Mouse (Mus musculus): ENCODE results near the gene Lce1b.
A peak's percentile ranks its signal among the peaks of the same experiment; 100 is the strongest.
"Not testable (repeated sequence)": the region's sequence is repeated elsewhere in the genome, so short reads cannot be mapped to it uniquely, and the experiment has no call there.

The Lce1b gene

DNA sequence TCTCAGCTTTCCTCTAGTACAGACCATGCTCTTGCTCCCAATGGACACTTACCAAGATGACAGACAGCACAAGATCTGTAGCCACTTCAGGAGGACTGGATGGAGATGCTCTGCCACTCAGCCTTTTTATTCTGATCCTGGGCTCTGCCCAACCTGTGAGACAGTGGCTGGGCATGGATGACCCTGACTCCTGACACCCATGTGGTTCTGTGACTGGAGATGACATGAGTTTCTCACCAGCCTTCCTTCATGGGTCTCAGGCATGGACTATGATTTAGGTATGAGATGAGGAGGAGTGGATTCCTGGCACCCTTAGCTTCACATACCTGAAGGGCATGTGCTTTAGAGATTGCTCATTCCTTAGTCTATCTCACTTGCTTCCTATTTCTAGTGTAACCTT lies at the start of gene Lce1b:
Gene Lce1b, minus strand, starts transcription at position 101 of the 400 bp plus-strand sequence.
- DNase-seq (ENCODE audit: low read depth): no peak

DNA sequence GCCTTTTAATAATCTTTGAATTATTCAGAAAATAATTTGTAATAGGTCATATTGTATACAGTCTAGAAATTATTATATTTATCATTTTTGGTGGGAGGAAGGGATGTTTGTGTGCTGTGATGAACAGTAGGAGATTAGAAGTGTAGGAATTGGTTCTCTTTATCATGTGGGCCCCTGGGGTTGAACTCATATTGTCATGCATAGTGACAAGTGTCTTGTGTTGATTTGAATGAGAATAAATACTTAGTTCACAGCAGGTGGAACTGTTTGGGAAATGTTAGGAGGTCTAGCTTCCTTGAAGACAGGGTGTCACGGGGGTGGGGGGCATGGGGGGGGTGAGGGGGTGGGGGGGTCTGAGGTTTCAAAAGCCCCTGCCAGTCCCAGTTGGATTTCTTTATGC lies 37.9 kb upstream of the Lce1b start:
- DNase-seq (ENCODE audit: low read depth): no peak

DNA sequence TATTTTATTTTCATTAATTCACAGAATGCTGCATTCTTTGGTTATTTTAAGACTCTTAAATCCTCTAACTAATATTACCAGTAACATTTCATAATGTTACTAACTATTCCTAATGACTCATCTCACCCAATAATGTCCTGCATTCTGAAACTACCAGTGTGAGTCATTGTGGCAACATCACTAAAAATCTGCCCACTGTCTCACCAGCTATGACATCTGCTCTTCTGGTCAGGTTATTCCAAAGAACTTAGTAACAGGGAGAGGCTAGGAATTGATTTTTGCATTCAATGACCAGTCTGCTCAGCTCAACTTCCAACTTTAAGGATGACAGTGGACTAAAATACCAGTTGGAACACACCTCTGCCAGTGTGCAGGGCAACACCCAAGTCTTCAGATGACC lies 35.0 kb upstream of the Lce1b start:
- peak; percentile 11 for DNase-seq (ENCODE audit: low read depth)

DNA sequence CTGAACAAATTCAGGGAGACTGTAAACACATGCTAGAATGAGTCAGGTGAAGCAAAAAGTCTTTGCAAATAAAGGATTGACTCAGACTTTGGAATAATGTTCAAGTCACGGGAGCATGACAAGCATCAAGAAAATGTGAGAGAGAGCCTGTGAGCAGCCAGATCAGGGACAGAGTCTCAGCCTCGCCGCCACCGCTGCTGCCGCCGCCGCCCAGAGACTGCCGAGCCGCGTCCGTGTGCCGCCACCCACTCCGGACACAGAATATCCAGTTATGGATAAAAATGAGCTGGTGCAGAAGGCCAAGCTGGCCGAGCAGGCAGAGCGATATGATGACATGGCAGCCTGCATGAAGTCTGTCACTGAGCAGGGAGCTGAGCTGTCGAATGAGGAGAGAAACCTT lies 32.4 kb upstream of the Lce1b start:
- not testable (repeated sequence) for DNase-seq (ENCODE audit: low read depth)

DNA sequence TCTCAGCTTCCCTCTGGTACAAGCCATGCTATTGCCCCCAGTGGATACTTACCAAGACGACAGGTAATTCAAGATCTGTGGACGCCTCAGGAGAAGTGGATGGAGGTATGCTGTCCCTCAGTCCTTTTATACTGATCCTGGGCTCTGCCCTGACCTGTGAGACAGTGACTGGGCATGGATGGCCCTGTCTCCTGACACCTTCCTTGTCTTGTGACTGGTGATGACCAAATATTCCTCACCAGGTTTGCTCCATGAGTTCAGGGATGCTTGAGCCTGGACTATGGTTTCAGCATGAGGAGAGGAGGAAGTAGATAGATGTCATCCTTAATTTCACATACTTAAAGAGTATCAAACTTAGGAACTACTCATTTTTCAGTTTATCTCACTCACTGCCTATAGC lies 30.4 kb upstream of the Lce1b start, which contains the start of gene Lce1d:
Gene Lce1d, minus strand, starts transcription at position 101 of the 400 bp plus-strand sequence.
- DNase-seq (ENCODE audit: low read depth): no peak

DNA sequence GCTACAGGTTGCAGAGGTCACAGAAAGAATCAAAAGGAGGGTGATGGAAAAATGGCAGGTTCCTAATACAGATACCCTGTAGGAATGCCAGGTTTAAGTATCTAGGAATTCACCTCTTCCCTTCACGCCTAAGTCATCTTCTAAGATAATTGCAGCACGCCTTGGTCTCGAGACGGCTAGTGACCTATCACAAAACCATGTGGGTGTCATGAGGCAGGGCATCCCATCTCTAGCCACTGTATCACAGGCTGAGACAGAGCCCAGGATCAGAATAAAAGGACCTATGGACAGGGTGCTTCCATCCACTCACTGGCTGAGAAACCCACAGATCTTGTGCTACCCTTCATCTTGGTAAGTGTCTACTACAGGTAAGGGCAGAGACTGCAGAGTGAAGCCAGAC lies 22.2 kb upstream of the Lce1b start, which contains the start of gene Lce1c:
Gene Lce1c, plus strand, starts transcription at position 301 of the 400 bp plus-strand sequence.
- DNase-seq (ENCODE audit: low read depth): no peak

DNA sequence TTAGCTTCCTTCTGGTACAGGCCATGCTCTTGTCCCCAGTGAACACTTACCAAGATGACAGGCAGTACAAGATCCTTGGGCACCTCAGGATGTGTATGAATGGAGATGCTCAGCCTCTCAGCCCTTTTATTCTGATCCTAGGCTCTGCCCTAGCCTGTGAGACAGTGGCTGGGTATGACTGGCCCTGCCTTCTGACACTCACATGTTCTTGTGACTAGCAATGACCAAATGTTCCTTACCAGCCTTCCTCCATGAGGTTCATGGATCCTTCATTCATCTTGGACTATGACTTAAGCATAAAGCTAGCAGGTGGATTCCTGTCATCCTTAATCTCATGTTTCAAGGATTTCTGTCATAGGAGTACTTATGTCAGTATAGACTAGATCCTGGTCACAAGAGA lies 13.5 kb upstream of the Lce1b start, which contains the start of gene Lce1a2:
Gene Lce1a2, minus strand, starts transcription at position 101 of the 400 bp plus-strand sequence.
- DNase-seq (ENCODE audit: low read depth): no peak

DNA sequence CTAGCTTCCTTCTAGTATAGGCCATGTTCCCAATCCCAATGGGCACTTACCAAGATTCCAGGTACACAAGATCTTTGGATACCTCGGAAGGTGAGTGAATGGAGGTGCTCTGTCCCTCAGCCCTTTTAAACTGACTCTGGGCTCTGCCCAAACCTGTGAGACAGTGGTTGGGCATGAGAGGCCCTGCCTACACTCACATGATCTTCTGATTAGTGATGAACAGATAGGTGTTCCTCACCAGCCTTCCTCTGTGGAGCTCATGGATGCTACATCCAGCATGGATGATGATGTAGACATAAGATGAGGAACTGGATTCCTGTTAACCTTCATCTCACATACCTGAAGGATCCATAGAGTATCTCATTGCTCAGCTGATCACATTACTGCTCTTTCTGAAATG lies 8.5 kb downstream of the Lce1b start, which contains the start of gene Lce1a1:
Gene Lce1a1, minus strand, starts transcription at position 101 of the 400 bp plus-strand sequence.
- no peak for DNase-seq (ENCODE audit: low read depth)

DNA sequence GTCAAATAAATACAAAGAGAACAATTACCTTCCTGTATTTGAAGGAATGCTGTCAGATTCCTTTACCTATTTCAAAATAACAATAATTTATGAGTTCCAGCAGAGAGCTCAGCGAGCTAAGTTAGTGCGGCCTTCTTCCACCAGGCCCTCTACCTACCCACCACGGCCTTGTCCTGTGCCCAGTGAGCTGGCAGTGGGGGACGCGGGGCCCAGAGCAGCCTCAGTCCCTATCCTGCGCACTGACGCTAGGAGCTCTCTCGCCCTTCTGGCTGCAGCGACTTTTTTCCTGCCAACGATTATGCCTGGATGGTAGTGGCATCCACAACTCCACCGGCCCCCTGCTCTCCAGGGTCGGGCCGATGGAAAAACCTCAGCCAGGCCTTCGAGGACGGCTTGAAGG lies 16.9 kb downstream of the Lce1b start:
- no peak for DNase-seq (ENCODE audit: low read depth)

DNA sequence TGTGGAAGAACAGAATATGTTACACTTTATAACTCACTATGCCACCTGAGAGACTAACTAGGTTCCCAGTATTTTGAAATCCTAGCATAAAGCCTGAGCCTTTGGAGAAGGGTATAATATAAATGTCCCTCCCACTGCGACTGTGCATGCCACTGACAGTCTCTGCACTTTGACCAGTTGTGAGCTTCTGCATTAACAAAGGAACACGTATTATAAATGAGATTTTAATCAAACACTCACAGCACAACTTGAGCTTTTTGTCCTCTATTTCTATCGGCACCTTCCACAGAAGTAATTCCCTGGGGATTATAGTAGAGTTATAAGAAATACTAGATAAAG lies 18.1 kb downstream of the Lce1b start:
- DNase-seq (ENCODE audit: low read depth): no peak

DNA sequence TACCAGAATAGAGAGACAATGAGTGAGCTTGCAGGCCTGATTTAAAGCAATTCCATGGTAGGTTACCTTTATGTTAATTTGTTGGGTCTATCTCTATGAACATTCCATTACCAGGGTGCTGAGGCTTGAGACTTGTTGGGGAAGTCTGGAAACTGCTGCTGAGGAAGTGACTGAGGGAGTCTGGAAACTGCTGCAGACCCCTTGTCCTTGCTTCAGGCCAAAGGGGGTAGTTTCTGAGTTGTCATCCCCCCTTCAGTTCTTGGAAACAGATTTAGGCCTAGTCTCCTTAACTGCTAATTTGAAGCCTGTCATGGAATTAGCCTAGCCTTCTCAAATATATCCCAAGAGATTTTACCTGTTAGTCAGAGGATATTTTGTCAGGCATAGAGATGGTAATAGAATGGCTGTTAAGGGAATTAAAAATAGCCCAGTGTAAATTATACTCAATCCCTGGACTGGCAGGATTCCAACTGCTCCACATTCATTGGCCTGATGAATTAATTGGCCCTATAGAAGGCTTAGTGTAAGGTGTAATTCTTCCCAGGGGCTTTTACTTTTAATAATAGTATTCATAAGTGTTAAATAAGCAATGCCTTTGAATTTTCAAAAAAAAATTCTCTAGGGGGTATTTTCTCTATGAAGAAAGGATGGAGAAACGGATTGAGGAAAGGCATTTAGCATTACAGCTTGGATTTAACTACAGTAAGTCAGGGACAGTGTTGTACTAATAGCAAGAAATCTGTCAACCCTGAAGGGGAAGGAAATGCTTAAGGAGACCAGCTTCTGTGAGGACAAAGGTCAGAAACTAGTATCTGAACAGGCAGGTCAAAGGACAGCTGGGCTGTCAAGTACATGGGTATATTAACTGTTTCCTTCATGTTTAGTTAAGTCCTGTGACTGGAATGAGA lies 18.7 kb downstream of the Lce1b start:
- no peak for DNase-seq (ENCODE audit: low read depth)

DNA sequence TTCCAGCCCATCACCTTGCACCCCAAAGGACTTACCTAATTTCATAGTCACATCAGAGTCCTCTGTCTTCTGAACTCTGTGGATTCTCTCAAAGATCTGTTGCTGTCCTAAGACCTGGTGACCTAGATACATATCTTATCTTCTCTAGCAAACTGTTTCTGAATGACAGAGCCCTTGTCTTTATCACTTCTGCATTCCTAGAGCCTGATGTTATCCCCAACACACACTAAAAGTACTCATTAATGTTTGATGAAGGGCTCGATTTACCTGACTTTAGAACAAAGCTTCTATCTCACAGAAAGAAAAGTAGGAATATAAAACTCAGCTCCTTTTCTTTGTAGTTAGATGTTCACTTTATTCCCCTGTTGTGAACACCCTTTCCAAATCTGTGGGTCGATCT lies 35.2 kb downstream of the Lce1b start, which contains the start of gene Lce6a:
Gene Lce6a, minus strand, starts transcription at position 101 of the 400 bp plus-strand sequence.
- DNase-seq (ENCODE audit: low read depth): no peak

DNA sequence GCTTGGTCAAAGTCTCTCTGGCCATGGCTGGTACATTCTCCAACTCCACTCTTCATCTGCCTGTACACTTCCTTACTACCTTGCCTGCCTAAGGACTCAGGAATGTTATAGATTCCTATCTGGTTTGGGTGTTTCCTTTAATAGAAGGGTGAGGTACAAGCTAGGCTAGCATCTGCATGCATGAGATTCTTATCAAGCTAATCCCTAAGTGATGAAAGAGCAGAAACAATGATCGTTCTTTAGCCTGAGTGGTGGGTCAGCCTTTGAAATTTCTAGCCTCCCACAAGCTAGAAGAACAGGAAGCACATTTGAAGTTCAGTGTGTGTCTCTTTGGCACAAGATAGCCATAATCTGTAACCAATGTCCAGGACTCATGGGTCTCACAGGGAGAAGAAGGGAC lies 46.9 kb downstream of the Lce1b start:
- DNase-seq (ENCODE audit: low read depth): no peak

DNA sequence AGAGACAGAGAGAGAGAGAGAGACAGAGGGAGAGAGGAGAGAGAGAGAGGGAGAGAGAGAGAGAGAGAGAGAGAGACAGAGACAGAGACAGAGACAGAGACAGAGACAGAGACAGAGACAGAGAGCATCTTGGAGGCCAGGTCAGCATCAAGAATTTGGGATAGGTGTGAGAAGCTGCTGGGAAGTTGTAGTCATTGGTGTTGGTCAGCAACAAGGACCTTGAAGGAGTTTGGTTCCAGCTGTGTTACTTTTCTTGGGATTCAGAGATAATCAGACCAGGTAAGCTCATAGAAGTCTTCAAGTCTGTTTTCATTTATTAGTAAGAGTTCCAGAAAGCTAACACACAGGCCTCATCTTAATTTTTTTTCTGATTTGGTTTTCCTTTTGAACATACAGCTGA lies 49.3 kb downstream of the Lce1b start, which contains the start of gene 2210017I01Rik:
Gene 2210017I01Rik, minus strand, starts transcription at position 101 of the 400 bp plus-strand sequence.
- DNase-seq (ENCODE audit: low read depth): no peak
